Mouse (Mus musculus): ENCODE measurements around the gene Sufu.

Gene Sufu

DNA sequence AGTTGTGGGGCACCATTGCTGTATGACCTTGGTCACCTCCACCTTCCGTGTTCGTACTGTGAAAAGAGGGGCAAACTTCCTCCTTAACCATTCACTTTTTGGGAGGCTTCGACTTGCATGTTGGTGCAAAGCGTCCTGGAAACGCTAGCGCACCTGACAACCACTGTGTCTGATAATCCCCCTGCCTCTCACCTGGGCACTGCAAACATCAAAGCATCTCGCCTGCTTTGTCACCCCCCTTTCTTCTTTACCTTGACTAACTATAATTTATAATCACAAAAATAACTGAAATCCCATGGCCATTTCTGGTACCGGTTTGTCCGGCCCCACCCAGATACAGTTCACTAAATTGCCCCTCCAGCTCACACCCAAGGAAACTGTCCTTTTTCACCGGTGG, 2.0 kb upstream of the Sufu start:
- DNase-seq, result no peak

DNA sequence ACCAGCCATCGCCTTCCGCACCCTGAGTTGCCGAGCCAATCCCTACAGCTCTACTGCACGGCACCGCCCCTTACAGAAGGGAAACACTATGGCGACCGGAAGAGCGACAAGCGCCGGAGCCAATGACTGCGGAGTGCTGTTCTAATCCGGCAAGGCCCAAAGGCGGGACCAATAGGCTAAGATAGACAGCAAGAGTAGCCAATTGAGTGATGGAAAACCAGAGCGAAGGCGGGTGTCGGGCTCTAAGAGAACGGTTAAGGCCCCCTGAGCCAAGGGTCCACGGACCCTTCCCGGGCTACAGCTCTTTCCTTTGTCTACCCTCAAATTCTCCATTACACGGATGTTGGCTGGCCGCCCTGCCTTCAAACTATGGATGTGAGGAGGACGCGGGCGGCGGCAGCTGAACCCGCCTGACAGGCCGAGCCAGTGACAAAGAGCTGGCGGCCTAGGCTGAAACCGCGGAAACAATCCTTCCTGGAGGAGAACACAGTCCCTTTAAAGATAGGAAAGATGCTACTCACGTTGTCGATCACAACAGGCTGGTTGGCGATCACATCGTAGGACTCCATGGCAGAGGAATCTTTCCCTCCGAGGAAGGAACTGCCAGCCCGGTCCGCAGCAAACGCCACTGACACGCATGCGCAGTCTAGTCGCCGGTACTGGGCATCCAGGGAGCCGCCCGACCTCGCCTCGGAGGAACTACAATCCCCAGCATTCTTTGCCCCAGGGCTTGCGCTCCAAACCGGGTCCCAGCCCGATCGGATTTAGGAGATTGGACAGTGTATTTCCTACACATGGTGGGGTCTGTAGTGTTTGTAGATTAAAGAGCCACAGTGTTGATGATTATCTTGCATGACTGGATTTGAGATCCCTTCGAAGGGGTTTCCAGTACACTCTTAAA, 1.3 kb upstream of the Sufu start, which contains the start of gene Actr1a:
Gene Actr1a (minus strand): TSS at position 640 of the 901 bp plus-strand sequence.
- DNase-seq, result peak; percentile 98

DNA sequence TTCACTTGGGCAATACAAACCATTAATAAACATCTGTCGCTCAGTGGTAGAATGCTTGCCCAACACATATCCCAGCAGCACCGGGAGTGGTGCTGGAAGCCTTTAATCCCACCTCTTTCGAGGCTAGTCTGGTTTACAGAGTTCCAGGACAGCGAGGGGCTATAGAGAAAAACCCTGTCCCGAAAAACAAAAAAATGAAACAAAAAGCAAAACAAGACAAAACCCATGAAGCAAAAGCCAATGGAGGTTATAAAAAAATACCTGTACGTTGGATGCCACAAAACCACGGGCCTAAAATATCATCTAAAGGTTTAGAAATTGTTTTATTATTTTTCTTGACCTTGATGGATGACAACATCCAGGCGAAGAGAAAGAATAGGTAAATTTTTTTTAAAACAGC, 587 bp upstream of the Sufu start:
- no peak for DNase-seq

DNA sequence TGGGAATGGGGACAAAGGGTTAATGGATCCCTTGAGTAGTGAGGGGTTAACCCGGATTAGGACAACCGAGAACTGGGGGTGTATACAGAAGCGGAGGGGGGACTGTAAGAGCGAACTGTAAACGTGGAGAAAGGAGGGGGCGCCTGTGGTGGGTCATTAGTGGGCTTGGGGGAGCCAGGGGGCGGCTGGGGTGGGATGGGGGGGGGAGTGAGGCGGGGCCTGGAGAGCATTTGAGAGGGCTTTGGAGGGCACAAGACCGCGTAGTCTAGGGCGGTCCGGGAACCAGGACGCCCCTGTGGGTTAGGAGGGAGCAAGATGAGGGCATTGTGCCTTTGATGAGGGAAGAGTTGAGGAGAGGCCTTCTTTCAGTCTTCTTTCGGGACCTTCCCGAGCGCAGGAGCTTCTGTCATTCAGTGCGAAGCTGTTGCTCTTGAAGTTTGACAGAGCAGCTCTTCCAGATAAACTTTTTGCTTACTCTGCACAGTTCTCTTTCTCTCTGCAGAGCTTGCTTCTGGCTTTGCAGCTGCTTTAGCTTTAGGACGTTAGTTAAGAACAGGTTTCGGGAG, 823 bp downstream of the Sufu start:
- DNase-seq, result peak; percentile 26

DNA sequence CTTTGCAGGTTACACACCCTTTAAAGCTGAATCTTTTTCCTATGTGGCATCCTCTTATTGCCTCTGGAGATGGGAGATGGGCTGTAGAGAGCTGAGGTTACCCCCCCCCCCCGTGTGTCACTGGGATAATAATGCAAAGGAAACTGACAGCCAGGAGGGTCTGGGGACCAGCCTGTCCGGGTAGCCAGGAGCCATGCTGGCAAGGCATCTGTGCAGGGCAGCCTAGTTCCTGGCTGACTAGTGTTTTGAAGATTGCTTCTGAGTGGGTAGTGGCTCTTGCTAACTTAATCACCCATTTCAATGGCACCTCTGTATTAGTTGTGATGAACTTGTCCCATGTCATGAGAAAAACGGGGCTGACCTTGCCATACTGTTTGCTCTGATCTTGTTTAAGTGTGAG, 1.7 kb downstream of the Sufu start:
- DNase-seq, result no peak

DNA sequence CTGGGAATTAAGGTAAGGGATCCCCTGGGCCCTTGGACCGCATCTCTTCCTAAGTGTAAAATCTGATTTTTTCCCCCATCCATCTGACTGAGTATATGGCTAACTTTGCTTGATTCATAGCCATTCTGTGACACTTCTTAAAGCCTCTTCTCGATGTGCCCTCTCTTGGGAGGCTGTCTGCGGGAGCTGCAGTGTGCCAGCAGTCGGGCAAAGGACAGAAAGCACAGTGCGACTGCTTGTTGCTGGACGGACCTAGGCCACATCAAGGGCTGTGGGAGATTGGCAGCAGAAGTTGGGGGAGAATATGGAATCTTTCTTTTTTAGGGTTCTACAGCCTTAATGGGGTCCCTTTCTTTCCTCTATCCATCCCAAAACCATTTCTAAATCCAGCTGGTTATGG, 2.7 kb downstream of the Sufu start:
- no peak for DNase-seq

DNA sequence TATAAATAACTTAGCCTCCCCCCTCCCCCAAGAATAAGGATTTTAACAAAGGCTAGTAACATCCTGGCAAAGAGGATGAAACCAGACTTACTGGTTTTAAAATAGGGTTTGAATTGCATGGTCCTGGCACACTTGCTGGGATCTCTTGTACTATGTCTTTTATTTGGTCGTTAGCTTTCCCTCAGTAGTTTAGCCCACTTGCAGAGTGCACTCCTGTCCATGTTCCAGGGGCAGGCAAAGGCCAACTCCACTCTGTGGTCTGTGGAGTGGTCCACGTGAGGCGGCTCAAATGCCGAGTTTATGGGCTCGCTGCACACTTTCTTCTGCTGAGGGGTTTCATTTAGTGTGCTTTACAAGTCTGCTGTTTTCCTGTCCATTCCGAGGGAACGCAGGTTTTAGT, 3.2 kb downstream of the Sufu start:
- DNase-seq, result no peak

DNA sequence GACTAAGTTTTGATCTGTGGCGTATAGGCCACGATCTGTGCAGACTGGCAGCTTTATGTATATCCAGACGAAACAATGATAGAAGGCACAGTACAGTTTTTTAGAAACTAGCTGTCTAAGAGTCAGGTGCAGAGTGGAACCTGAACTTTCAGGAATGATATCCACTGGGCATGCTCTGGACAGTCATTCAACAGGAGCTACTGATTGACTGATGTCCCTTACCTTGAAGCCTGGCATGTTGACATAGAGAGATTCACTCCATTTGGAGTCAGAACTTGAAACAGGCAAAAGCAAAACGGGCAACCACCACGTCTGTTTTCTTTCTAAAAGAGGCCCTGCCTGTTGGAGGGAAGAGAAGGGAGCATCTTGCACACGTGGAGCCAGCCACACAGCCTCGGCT, 3.9 kb downstream of the Sufu start:
- no peak for DNase-seq

DNA sequence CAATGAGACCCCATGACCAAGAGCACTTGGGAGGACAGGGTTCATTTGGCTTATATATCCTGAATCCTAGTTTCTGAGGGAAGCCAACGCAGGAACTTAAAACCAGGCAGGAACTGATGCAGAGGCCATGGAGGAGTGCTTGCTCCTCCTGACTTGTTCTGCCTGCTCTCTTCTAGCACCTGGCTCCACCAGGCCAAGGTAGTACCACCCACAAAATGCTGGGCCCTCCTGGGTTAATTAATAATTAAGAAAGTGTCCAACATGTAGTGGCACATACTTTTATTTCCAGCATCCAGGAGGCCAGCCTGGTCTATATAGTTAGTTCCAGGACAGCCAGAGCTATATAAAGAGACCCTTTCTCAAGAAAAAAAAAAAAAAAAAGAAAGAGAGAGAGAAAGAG, 7.3 kb downstream of the Sufu start:
- no peak for DNase-seq

DNA sequence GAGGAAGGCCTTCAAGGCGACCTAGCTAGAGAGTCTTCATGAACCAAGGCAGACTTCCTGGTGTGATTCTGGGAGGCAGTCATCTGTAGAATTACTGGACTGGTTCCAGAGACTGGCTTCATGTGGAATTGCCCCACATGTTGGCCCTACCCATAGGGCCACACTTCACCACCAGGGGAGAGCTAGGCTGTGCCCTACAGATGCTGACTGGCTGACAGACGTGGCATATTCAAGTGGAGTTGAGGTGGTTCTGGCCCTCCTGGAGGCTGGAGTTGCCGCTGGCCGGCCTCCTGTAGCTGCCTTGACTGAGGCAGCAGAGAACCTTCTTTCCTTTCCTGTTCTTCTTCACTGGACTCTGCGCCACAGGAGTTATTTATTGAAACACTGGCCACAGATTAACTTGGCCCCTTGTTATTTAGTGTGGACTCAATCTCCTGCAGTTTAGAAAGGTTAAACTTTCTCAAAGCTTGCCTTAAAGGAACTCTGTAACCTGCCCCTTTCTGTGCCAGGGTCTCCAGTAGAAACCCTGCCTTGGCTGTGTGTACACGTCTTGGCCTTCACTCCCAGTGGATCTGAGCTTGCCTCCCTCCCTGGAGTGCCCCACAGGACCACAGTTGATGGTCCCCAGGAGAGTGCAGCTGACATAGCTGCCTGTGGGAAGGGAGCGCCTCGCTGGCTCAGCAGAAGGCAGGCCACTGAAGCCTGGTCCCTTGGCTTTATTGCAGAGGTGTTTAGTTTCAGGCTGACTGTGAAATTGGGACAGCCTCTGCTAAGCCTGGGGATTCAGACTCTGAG, 10.1 kb downstream of the Sufu start:
- no peak for DNase-seq

DNA sequence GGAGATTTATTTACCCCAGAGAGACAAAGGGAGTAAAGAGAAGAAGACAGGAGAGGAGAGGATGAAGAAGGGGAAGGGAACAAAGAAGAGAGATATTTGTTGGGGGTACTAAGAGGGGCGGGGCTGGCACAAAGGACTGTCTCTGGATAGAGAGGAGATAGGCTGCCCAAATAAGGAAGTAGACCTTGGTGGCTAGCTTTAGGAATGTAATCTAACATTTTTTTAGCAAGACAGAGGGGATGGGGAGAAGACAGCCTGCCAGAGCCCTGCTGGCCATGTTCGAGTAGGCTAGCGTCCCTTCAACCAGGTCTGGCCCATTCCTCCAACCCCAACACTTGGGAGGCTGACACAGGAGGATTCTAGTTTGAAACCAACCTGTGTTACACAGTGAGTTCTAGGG, 12.8 kb downstream of the Sufu start:
- no peak for DNase-seq

DNA sequence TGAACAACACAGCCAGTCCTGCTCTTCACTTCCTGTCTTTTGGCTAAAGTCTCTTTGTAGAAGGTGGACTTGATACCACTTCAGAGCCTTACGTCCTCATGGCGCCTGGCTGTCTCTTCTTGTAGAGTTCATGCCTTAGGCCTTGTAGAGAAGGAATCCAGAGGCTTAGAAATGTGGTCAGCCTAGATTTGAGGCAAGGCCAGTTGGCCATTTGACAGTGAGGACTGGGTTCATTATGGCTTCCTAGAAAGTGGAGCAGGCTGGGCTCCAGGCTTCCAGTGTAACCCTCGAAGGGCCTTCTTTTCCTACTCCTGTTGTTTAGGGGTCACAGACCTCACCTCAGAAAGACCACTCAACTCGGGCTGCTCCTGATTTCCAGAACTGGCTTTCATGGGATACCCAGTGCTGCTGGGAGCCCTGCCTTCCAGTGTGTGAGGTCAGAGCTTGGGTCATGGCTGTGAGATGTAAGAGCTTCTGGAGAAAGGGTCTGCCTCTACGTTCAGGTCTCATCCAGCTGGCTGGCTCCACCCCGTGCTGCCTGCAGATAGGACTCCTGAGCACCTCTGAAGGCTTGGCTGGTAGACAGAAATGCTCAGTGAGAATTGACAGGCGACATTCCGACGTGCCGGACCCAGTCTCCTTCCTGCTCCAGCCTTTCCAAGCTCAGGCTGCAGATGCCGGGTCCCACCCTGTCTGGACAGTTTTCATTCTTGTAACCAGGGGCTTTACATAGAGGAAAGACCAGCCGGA, 15.5 kb downstream of the Sufu start:
- DNase-seq, result no peak

DNA sequence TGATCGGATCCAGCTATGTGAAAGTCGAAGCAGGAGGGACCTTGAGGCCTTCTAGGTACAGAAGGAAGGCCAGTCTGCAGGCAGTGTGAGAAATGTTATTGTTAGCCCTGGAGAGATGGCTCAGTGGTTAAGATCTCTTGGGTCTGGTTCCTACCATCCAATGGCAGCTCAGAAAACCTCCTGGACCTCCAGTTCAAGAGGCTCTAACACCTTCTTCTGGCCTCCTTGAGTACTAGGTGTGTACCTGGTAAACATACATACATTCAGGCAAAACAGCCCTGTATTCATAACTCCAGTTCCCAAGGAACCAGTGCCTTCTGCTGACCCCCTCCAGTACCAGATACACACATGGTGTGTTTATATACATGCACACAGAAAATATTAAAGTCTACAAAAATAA, 17.3 kb downstream of the Sufu start:
- DNase-seq, result no peak

DNA sequence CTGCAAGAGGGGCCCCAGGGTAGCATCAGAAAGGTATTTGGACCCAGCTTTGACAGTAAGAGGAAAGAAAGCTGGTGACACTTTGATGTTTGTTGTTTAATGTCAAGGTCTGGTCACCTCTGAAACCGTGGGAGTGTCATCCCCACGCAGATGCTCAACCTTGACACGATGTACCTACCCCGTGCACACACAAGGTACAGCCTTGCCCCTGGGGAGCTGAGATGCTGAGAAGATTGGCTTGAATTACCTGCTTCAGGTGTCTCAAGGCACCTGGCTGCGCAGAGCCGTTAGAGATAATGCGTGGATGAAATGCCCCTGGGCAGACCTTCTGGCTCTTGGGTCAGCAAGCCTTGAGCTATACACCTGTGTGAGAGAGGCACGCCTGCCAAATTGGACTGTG, 17.8 kb downstream of the Sufu start:
- DNase-seq, result no peak

DNA sequence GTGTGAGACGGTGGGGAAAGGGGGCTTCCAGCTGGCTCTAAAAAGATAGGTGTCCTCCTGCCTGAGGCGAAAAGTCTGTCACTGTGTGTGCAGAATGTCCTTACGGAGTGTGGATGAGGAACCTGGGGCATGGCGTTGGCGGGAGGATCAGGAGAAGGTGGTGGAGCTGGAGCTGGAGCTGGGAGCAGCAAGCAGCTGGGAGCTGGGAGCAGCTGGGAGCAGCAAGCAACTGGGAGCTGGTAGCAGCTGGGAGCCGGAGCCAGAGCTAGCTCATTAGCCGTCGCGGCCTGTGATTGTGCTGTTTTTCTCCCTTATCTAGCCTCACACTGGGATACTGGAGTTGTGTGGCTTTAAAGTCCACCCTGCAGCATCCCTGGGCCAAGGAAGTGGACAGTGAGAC, 19.6 kb downstream of the Sufu start:
- no peak for DNase-seq

DNA sequence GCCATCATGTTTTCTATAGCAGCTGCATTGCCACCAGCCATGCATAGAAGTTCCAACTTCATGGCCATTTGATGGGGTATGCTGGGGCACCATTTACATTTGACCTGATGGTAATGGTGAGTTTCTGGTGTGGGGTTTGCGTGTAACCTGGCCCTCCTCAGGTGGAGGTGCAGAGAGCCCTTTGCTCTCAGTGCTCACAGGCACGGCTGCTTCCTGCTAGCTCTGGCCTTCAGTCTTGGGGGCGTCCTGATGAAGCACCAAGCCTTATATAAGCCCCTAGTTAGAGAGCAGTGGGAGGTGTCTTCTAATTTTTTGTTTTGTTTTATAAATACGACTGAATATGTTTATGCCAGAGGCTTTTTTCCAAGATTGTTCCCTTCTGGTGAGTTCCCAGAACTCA, 21.4 kb downstream of the Sufu start:
- DNase-seq, result no peak

DNA sequence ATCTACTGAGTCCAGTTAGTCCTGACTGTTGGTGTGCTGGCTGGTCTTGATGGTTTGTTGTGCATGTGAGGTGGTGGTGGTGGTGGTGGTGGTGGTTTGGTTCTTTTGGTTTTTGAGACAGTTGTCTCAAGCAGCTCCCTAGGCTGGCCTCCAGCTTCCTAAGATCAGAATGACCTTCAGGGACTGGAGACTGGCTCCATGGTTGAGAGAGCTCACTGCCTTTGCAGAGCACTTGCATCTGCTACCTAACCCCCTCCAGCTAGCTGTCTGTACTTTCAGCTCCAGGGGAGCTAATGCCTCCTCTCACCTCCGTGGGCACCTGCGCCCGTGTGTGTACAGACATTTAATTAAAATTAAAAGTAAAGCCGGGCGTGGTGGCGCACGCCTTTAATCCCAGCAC, 23.7 kb downstream of the Sufu start:
- no peak for DNase-seq

DNA sequence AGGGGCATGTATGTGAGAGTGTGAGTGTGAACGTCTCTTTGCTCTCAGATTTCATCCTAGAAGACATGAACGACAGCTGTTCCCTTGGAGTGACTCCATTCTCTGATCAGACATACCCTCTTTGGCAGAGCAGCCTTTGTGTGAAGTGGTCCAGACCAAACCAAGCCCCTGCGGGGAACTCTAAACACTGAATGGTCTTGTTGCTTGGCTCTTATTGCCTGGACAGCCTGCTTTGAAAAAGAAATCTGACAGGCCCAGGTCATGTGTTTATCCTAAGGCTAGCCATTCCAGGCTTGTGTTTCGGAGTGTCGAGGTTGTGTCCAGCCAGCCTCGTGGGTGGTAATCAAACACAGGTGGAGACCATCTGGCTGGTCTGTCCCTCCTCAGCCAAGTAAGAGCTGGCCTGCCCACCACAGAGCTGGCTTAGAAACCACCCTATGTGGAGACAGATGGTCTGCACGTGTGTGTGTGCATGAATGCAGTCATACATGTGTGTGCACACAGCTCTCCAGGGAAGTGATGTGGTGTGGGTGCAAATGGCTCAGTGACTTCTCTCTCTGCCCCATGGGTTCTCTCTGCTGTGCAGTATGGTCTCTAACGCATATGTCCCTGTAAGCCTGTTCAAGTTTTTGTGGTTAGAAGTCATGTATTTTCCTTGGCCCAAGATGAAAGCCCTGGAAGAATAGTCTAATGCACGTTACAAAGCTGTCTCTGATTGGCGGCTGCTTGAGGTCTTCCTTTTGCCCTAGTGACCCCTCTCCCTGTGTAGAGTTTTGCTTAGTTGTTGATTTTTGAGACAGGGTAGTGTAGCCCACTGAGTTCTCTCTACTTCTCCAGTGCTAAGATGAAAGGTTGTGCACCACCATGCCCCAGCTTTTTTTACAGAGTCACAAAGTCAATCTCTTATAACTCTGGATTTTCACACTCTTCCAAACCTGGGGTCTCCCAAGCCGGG, 26.0 kb downstream of the Sufu start:
- no peak for DNase-seq

DNA sequence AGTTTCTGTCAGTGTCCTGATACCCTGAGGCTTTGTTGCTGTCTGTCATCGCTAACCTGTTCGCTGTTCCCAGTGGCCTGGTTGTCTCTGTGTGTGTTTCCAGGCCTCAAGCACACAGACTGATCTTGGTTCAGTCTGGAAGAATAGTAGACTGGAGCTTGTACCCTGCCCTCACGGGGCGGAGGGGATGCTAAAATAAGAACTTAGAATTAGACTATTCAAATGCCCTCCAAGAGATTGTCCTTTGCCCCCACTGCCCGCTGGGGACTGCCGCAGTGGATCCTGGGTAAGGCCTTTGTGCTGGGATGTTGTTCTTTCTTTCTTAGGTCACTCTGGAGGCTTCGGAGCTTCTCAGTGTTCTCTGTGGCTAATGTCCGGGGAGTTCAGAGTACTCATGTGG, 28.6 kb downstream of the Sufu start:
- DNase-seq, result no peak

DNA sequence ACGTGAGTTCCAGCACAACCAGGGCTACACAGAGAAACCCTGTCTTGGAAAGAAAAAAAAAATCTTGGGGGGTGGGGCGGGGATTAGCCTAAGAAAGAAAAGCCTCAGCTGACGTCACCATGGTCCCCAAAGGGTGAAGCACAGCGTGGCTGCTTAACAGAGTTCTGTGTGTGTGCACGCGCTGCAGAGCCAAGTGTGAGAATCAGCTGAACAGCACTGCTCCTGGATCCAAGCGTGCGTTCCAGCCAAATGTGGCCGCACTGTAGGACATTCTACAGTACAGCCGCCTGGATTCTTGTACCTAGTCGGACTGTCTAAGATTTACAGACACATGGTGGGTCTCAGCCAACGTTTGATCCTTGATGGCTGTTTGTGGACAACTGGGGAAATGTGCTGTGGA, 29.8 kb downstream of the Sufu start:
- DNase-seq, result no peak

DNA sequence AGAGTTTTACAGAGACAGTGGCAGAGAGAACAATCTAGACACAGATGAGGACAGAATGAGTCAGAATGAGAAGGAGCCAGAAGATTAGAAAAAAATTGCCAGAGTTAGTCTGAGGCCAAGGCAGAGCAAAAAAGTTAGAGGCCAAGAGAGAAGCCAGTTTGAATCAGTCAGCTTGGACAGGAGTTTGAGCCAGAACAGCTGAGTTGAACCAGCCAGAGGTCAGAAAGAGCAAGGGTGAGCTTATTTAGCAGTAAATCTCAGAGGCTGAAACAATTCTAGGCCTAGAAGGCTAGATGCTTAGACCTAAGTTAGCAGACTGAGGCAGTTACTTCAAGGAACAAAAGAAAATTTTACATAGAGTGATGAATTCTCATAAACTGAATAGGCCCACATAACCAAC, 32.6 kb downstream of the Sufu start:
- no peak for DNase-seq

DNA sequence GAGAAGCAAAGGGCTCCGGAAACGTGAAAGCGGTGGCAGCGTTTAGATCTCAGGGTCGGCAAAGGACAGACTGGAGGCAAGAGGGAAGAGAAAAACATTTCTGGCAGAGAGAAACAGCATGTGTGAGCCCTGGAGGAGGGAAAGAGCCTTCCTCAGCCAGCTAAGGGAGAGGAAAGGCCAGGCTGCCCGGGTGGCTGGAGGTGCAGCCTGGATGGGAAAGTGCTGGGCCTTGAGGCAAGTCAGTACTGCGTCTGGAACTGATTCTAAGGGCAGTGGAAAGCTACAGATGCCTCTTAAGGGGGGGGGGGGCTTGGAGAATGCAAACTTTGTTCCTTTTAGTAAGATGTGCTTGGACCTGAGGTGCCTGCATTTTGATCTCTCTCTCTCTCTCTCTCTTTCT, 37.0 kb downstream of the Sufu start:
- no peak for DNase-seq
